Mouse (Mus musculus) E14TG2a.4 (cell line): ENCODE results near the gene Eps15l1.

Source experiments
- CTCF ChIP-seq: conservative IDR thresholded peaks from 2 replicates; pipeline ENCODE4 v1.5.1; 2014; ENCODE audit warnings: low read length
- POU5F1 ChIP-seq: IDR thresholded peaks from 2 replicates; pipeline ENCODE4 v1.6.1; 2014; ENCODE audit warnings: low read length, borderline replicate concordance

GRCm38 (mm10) chr8:72303633-72304032 is 117.6 kb downstream of the Eps15l1 start:
- TF ChIP-seq CTCF, result no peak
- TF ChIP-seq POU5F1, result no peak
